Mouse (Mus musculus) heart, adult 2 months (tissue): ENCODE measurements around the gene Nrxn3. TPM values are rescaled to one million over a fixed set of nuclear protein-coding genes. Genes with fewer than 3 reads are reported as not detected.

Experiments used
- DNase-seq, 2 experiments: peaks; one replicate each; pipeline ENCODE4 v3.0.0; 2021
- H3K27ac ChIP-seq: fragments of 200-600 bp; 2 replicates; pipeline ENCODE4 v1.8.1; 2022
- H3K27me3 ChIP-seq: fragments of 200-500 bp; 2 replicates; pipeline ENCODE4 v1.6.1; 2012; ENCODE audit warnings: mild to moderate bottlenecking, low read length, inconsistent platforms, mixed read lengths; ENCODE audit not compliant: control insufficient read depth, insufficient read depth
- H3K36me3 ChIP-seq: fragments of 200-500 bp; 2 replicates; pipeline ENCODE4 v1.6.1; 2012; ENCODE audit warnings: low read length, inconsistent platforms; ENCODE audit not compliant: control insufficient read depth, insufficient read depth
- H3K4me1 ChIP-seq: fragments of 200-500 bp; 2 replicates; pipeline ENCODE4 v1.6.1; 2011; ENCODE audit warnings: low read length; ENCODE audit not compliant: control insufficient read depth, insufficient read depth
- H3K4me3 ChIP-seq: fragments of 200-600 bp; 2 replicates; pipeline ENCODE4 v1.8.1; 2022
- H3K79me2 ChIP-seq: fragments of 200-500 bp; replicated peaks from 2 replicates; pipeline ENCODE4 v1.6.1; 2012; ENCODE audit warnings: mild to moderate bottlenecking, inconsistent platforms, low read length, moderate library complexity, mixed read lengths; ENCODE audit not compliant: control insufficient read depth, insufficient read depth
- H3K9ac ChIP-seq: fragments of 200-500 bp; 2 replicates; pipeline ENCODE4 v1.6.1; 2012; ENCODE audit warnings: low read depth, mild to moderate bottlenecking, control low read depth, inconsistent platforms, low read length, mixed read lengths
- CTCF ChIP-seq: fragments of 200-600 bp; IDR thresholded peaks from 2 replicates; pipeline ENCODE4 v1.8.1; 2022; ENCODE audit warnings: antibody characterized with exemption, mild to moderate bottlenecking, moderate library complexity
- EP300 ChIP-seq: fragments of 200-500 bp; IDR thresholded peaks from 2 replicates; pipeline ENCODE4 v1.6.1; 2011; ENCODE audit warnings: low read depth, low read length, control low read depth; ENCODE audit not compliant: insufficient read depth
- POLR2A ChIP-seq: fragments of 200-500 bp; IDR thresholded peaks from 2 replicates; pipeline ENCODE4 v1.6.1; 2011; ENCODE audit warnings: mild to moderate bottlenecking, low read depth, low read length, control low read depth; ENCODE audit not compliant: insufficient read depth
- WGBS: fragments of 180-500 bp; shearing (Covaris S2); methylation state at CpG from one replicate; pipeline ENCODE4 v1.1.7; 2018; 5-methylcytosine and 5-hydroxymethylcytosine counted together
- intact Hi-C: fragments of 180-260 bp; cut with DNase I; formaldehyde crosslinking; loops from one replicate; pipeline ENCODE4 v1.15.1; 2025
- polyA plus RNA-seq: library from polyadenylated mRNA; depleted of rRNA; stranded (reverse); fragments of >200 nt; gene quantifications from 2 replicates; pipeline ENCODE4 v1.2.3, GENCODE M21; 2012
- total RNA-seq, 2 experiments: library from RNA; stranded (reverse); gene quantifications; 2 replicates each; pipeline ENCODE4 v1.2.3; 2021

Nrxn3 gene
- total and polyA plus RNA-seq, 3 experiments: 0.18 to 0.31 TPM; not detected in 1

GRCm38 (mm10) chr12:89742326-89742725 is 1019.6 kb downstream of the Nrxn3 start:
- Histone ChIP-seq H3K4me1 (no peaks in the 10 kb centered on the region), H3K4me3 (no peak overlapping the region), H3K79me2 (no peaks in the 10 kb centered on the region), H3K27ac (no peak overlapping the region), H3K27me3 (no peaks in the 10 kb centered on the region), H3K36me3 (no peaks in the 10 kb centered on the region), H3K9ac (no peak overlapping the region)
- DNase-seq: no peak
- intact Hi-C loops: no loop called here
- 63% methylated on average over 1 of the region's 1 CpGs for WGBS
- no peak for TF ChIP-seq CTCF
- TF ChIP-seq POLR2A: no peak
- no peak for TF ChIP-seq EP300

- H3K27me3 ChIP-seq: no peaks in the 10 kb centered on the region
- no peak for TF ChIP-seq EP300
- no peak for TF ChIP-seq CTCF
- TF ChIP-seq POLR2A: no peak
- no peak for DNase-seq
- WGBS: 70% methylated on average over 2 of the region's 2 CpGs
- H3K4me1 ChIP-seq: no peaks in the 10 kb centered on the region
- H3K36me3 ChIP-seq: no peaks in the 10 kb centered on the region
- no peak overlapping the region for H3K4me3 ChIP-seq
- H3K9ac ChIP-seq: no peak overlapping the region
- H3K79me2 ChIP-seq: no peaks in the 10 kb centered on the region
- H3K27ac ChIP-seq: no peak overlapping the region
- intact Hi-C loops: no loop called here
Observed at GRCm38 (mm10) chr12:89742796-89743195, 1020.1 kb downstream of the Nrxn3 start.

GRCm38 (mm10) chr12:89764191-89765082 is 1041.8 kb downstream of the Nrxn3 start:
- Histone ChIP-seq H3K4me3 (no peak overlapping the region), H3K79me2 (no peaks in the 10 kb centered on the region), H3K9ac (no peak overlapping the region), H3K36me3 (no peaks in the 10 kb centered on the region), H3K27ac (no peak overlapping the region), H3K27me3 (no peaks in the 10 kb centered on the region), H3K4me1 (no peaks in the 10 kb centered on the region)
- intact Hi-C loops: no loop called here
- no peak for DNase-seq
- WGBS: 30% methylated on average over 10 of the region's 10 CpGs
- TF ChIP-seq EP300 (no peak), CTCF (no peak), POLR2A (no peak)

GRCm38 (mm10) chr12:89765179-89765578 is 1042.5 kb downstream of the Nrxn3 start:
- H3K79me2 ChIP-seq: no peaks in the 10 kb centered on the region
- H3K36me3 ChIP-seq: no peaks in the 10 kb centered on the region
- no peaks in the 10 kb centered on the region for H3K27me3 ChIP-seq
- intact Hi-C loops: no loop called here
- no peak overlapping the region for H3K27ac ChIP-seq
- no peaks in the 10 kb centered on the region for H3K4me1 ChIP-seq
- TF ChIP-seq EP300: no peak
- no peak for TF ChIP-seq POLR2A
- TF ChIP-seq CTCF: no peak
- WGBS: 74% methylated on average over 2 of the region's 2 CpGs
- no peak overlapping the region for H3K9ac ChIP-seq
- no peak for DNase-seq
- H3K4me3 ChIP-seq: no peak overlapping the region

GRCm38 (mm10) chr12:89788794-89789193 is 1066.1 kb downstream of the Nrxn3 start:
- H3K4me1 ChIP-seq: no peaks in the 10 kb centered on the region
- WGBS: 57% methylated on average over 3 of the region's 3 CpGs
- no peak for DNase-seq
- no peak overlapping the region for H3K9ac ChIP-seq
- H3K4me3 ChIP-seq: no peak overlapping the region
- TF ChIP-seq EP300 (no peak), POLR2A (no peak), CTCF (no peak)
- no peaks in the 10 kb centered on the region for H3K79me2 ChIP-seq
- no peak overlapping the region for H3K27ac ChIP-seq
- no peaks in the 10 kb centered on the region for H3K27me3 ChIP-seq
- H3K36me3 ChIP-seq: no peaks in the 10 kb centered on the region
- intact Hi-C loops: no loop called here

GRCm38 (mm10) chr12:89789981-89790380 is 1067.3 kb downstream of the Nrxn3 start:
- Histone ChIP-seq H3K4me3 (no peak overlapping the region), H3K79me2 (no peaks in the 10 kb centered on the region), H3K27ac (no peak overlapping the region), H3K36me3 (no peaks in the 10 kb centered on the region), H3K27me3 (no peaks in the 10 kb centered on the region), H3K4me1 (no peaks in the 10 kb centered on the region), H3K9ac (no peak overlapping the region)
- intact Hi-C loops: no loop called here
- DNase-seq: no peak
- 74% methylated on average over 1 of the region's 1 CpGs for WGBS
- TF ChIP-seq EP300: no peak
- TF ChIP-seq POLR2A: no peak
- no peak for TF ChIP-seq CTCF
